Mouse (Mus musculus) common myeloid progenitor, adult 5-6 weeks (primary cell): Measurements from ENCODE around the gene Adgrb3. TPM values are rescaled to one million over a fixed set of nuclear protein-coding genes. Genes with fewer than 3 reads are reported as not detected.
A peak's percentile ranks its signal among the peaks of the same experiment; 100 is the strongest.

Experiments used
- ATAC-seq: replicated peaks from 2 replicates; pipeline ENCODE4 v1.8.0; 2016; ENCODE audit warnings: low read depth, mild to moderate bottlenecking, moderate TSS enrichment, inconsistent platforms; ENCODE audit not compliant: poor library complexity, severe bottlenecking
- total RNA-seq: library from RNA; stranded (forward); fragments of 200-1000, 187-1606 nt; gene quantifications from 2 replicates; pipeline ENCODE4 v1.2.3, GENCODE M21; 2017

Adgrb3 gene
- total RNA-seq, 1 experiment from 2014 or later = not detected

DNA sequence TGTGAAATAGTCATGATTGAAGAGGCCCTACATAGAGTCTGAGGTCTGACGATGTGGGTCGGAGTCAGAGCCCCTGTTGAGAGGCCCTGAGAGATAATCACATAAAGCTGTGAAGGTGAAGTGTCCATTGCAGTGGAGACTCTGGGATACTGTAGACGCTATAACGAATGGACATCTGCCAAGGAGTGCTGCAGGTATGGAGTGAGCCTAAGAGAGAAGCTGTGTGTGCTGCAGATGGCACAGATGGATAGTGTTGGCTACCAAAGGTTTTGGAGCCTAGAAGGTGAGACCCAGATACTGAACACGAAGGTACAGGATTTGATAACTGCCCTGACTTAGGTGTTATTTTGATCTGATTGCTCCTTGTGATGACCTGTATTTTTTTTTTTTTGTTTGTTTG is 474.0 kb downstream of the Adgrb3 start:
- no peak for ATAC-seq

DNA sequence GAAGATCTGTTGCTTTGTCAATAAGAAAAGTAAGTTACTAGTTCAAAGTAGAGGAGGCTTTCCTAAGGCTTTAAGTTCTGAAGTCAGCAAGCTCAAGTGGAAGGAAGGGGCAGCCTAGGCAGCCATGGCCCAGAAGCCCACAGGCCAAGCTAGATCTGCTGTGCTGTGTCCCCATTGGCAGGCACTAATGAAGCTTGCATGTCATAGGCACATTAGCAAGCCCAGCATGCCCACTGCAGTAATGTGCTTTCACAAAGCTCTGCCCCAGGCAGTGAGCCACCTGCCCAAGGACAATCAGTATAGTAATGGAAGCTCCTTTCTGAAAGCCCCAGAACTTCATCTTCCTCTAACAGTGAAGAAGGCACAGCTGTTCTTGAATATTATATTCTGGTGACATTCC is 484.6 kb downstream of the Adgrb3 start:
- no peak for ATAC-seq

- ATAC-seq = no peak
Measured at GRCm38 (mm10) chr1:25325406-25325805, 504.1 kb downstream of the Adgrb3 start.

DNA sequence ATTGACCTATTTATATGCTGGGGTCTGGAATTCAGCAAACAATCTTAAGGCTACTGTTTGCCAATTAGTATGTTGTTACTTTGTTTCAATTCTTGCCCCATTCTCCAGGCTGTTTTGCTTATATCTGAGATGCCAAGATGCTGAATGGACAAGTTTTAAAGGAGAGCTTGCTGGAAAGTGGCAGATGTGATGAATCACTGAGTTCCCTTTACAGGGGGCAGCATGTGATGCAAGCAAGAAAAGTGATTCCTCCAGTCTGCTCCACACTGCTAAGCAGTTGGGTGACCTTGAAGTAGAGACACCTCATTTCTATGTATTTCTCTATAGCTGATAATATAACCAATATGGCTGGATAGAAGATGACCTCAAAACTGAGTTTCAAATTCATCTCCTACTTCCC is 512.4 kb downstream of the Adgrb3 start:
- ATAC-seq = no peak

DNA sequence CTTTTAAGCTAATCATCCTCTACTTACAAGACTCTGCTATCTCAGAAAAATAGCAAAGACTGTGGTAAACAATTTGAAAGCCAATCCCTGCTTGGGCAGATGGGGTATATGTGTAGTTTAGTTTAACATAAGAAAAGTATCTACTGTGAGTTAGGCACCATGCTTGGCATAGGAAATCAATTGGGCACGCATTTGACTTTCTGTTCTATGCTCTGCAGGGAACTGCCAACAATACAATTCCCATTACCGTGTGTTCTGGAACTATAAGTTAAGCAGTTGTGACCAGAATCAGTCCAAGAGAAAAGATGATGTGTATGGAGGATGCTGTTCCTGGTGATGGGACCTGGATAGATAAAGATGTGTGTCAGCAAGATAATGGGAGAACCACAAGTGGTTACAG is 517.2 kb downstream of the Adgrb3 start:
- ATAC-seq = no peak

DNA sequence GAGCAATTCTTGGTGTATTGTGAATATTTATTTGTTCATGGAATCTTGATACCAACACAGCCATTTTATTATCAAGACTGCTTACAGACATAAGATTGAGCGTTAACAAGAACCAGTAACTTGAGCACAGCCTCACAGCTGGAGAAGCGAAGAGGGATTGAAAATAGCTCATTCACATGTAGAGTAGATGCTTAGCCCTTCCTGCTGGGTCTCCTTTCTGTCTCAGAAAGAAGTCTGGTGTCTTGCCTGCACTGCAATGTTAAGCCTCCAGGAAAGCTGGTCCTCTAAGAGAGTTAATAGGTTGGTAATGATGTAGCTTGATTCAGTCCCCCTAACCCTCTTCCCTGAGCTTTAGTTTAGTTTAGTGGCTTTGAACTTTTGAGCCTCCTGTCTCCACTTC is 519.4 kb downstream of the Adgrb3 start:
- no peak for ATAC-seq

GRCm38 (mm10) chr1:25281471-25281870 is 548.0 kb downstream of the Adgrb3 start:
- no peak for ATAC-seq

GRCm38 (mm10) chr1:25250562-25250961 is 578.9 kb downstream of the Adgrb3 start:
- ATAC-seq = no peak

DNA sequence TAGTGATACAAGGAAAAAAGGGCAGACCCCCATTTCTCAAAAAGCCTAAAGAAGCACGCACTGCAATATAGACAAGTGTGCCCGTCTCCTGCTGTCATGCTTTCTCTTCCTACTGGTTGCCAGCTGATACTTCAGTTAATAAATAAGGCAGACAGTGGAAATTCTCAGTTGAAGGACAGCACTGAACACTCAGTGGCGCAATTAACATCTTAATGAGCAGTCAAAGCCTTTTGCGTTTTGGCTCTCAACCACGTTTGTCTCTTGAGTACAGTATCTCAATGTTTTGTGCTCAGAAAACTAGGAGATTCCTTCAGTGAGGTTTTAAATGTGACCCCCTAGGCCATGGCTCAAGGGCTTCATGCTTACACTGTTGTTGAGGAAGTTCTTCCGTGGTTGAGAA is 587.1 kb downstream of the Adgrb3 start:
- no peak for ATAC-seq

DNA sequence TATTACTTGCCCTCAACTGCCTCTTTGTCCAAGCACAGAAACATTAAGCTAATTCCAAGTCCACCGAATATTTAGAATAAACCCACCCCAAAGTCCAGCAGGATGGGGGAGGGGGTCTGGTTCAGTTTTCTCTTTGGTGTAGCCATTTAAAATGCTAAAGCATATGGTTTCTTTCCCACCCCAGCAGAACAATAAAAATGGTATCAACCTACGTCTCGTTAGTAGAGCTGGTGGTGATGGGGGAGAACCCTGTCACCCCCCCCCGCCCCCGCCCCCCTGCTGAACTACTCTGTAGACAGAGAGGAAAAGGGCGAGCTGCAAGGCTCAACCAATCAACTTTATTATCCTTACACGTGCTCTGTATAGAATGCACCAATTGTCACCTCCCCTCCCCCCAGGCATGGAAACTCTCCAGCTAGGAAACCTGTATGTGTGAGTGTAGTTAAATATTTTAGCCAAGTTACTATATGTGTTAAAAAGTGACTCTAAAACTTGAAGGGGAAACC is 600.2 kb downstream of the Adgrb3 start:
- no peak for ATAC-seq

DNA sequence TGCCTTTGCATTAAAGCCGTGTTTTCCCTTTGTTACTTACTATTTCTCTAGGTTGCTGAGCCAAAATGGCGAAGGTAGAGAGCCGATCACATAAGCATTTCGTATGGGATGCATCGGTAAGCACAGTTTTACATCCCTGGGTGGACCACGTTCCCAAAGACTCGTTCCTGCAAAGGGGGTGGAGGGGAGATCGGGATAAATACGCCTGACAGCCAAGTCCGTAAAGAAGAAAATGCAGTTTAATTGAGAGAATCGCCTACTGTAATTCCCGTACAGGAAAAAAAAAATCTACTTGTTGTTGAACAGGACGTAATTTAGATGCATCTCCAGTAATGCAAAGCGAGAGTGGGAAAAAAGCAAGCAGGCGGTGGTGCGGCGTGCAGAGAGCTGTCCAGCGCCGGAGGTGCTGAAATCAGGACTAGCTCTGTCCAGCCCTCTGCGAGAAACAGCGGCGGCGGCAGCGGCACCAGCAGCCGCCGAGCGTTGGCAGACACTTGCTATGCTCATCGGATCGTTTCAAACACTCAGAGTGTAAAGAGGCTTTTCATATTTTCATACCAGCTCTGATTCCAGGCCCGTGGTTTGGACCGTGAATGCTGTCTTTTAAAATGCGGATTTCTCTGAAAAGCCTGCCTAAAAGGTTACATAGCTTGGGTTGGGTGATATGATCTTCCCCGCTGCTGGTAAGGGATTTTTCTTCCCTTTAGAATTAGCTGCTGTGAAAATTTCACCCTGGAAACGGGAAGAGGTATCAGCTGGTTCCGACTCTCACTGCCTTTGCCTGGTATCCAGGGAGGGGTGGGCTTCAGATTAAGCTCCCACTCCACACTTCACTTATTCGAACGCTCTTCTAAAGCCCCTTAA is 600.9 kb downstream of the Adgrb3 start:
- ATAC-seq = peak; percentile 82

GRCm38 (mm10) chr1:25227880-25228279 is 601.6 kb downstream of the Adgrb3 start:
- ATAC-seq = no peak

GRCm38 (mm10) chr1:25204636-25205035 is 624.9 kb downstream of the Adgrb3 start:
- ATAC-seq = no peak

- ATAC-seq = no peak
Measured at GRCm38 (mm10) chr1:25199392-25199791, 630.1 kb downstream of the Adgrb3 start.

DNA sequence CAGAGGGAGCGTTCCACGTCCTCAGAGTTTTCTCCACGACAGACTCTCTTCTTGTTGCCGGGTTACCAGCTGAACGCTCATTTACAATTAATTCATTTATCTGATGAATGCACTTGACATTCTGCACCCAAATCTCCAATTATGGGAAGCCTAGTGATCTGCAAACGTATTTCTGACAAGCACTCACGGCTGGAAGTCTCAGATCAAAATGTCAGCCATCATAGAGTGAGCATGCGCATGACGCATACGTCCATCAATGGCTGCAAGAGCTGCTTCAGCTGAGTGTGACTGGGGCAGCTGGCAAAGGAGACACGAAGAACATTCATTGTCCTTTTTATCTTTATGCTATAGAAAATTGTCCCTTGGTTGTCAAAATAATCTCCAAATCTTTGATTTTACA is 637.5 kb downstream of the Adgrb3 start:
- ATAC-seq = no peak

- no peak for ATAC-seq
Measured at GRCm38 (mm10) chr1:25189261-25189660, 640.2 kb downstream of the Adgrb3 start.

GRCm38 (mm10) chr1:25185909-25186308 is 643.6 kb downstream of the Adgrb3 start:
- ATAC-seq = no peak

- no peak for ATAC-seq
Measured at GRCm38 (mm10) chr1:25181881-25182280, 647.6 kb downstream of the Adgrb3 start.

GRCm38 (mm10) chr1:25180615-25181014 is 648.9 kb downstream of the Adgrb3 start:
- no peak for ATAC-seq

- no peak for ATAC-seq
Measured at GRCm38 (mm10) chr1:25179860-25180582, 649.5 kb downstream of the Adgrb3 start.
